8 mouse cellular contexts compared by ENCODE assay signal in genomic region chr1:78656472-78656871, GRCm38 (mm10). TPM values are rescaled to one million over a fixed set of nuclear protein-coding genes. Genes with fewer than 3 reads are reported as not detected.
DNase-seq lines count a peak whose midpoint lies in the region; ATAC-seq lines count a peak whose summit lies in the region.

No protein-coding gene starts in this region.

- H3K9ac ChIP-seq in heart, embryonic 13.5 days: no peak overlapping the region

- H3K27me3 ChIP-seq in heart, embryonic 13.5 days (replicated peaks): no peaks in the 10 kb centered on the region

- peaks cover 48% of the 10 kb centered on the region for H3K4me1 ChIP-seq in heart, embryonic 13.5 days

- DNase-seq in cerebellum, adult 18-20 months: peak; percentile 9 to 16
- peak; percentile 55 for DNase-seq in NIH3T3 (ENCODE audit: low read depth)
- peak; percentile 71 to 83 for DNase-seq in kidney, postnatal 36 days
- peak; percentile 28 for DNase-seq in ovary, postnatal 36 days (ENCODE audit: low spot score)
- no peak for DNase-seq in frontal cortex, postnatal 10 days (ENCODE audit: low spot score in 2 of 2)
- no peak for DNase-seq in left cerebral cortex, postnatal 36 days (ENCODE audit: low spot score in 2 of 2)

- no peak for ATAC-seq in cerebellum, adult (ENCODE audit: insufficient number of reproducible peaks, low FRiP score, low TSS enrichment)
- no peak for ATAC-seq in heart, embryonic 13.5 days (ENCODE audit: extremely low read depth, insufficient number of reproducible peaks, low FRiP score, low TSS enrichment)

- H3K27ac ChIP-seq in heart, embryonic 13.5 days (replicated peaks): peak overlapping the region; percentile 79

- peak overlapping the region; percentile 74; the same call in 1 of the 2 replicates for H3K4me2 ChIP-seq in heart, embryonic 13.5 days

- H3K9me3 ChIP-seq in heart, embryonic 13.5 days: no peaks in the 10 kb centered on the region

- intact Hi-C loops in left cerebral cortex, postnatal 36 days (cut with DNase I): loop anchor here (5.0 kb wide), 1 partner anchor 54 kb away; no protein-coding TSS in a partner anchor

- H3K4me3 ChIP-seq in heart, embryonic 13.5 days: no peak overlapping the region

- WGBS in heart, embryonic 13.5 days: 19% methylated on average over 2 of the region's 2 CpGs

- no peaks in the 10 kb centered on the region for H3K36me3 ChIP-seq in heart, embryonic 13.5 days

RNA-seq across cellular contexts. Expression of gene Acsl3, which starts 1.2 kb away (rescaled TPM):
- polyA plus RNA-seq in heart, embryonic 13.5 days (2015; fragmentation: Nextera tagmentation; extraction: Ambion mirVana): 66.5 and 68.6 TPM in 2 replicates
- 100 to 1,000 TPM; 159 to 167 TPM for total RNA-seq in left cerebral cortex, postnatal 36 days (2021)

RNA-seq across cellular contexts. Expression of gene Utp14b, which starts 1.4 kb away (rescaled TPM):
- 1.7 and 2.0 TPM in 2 replicates for polyA plus RNA-seq in heart, embryonic 13.5 days (2015; fragmentation: Nextera tagmentation; extraction: Ambion mirVana)
- 10 to 100 TPM; 12.5 to 17.3 TPM for total RNA-seq in left cerebral cortex, postnatal 36 days (2021)

Comparison
In these comparisons a context has a peak if more than half of its experiments do, and no peak if none do; other contexts are left out.
1. DNase-seq: peak in cerebellum, adult 18-20 months (2 of 2), NIH3T3 (single experiment), kidney, postnatal 36 days (2 of 2) and ovary, postnatal 36 days (single experiment); none in frontal cortex, postnatal 10 days (0 of 2) and left cerebral cortex, postnatal 36 days (0 of 2).